Mouse (Mus musculus) left cerebral cortex, adult 9 months (tissue): ENCODE measurements at regions not wholly inside any gene's neighbourhood (a gene's known extent, or its start where the extent isn't known, plus 50 kb on each side); places are given as distances from the start of the nearest gene placed in this dataset.

Experiments
- DNase-seq, 2 experiments: peaks; one replicate each; pipeline ENCODE4 v3.0.0; 2022; ENCODE audit warnings: low spot score in 2 of 2

DNA sequence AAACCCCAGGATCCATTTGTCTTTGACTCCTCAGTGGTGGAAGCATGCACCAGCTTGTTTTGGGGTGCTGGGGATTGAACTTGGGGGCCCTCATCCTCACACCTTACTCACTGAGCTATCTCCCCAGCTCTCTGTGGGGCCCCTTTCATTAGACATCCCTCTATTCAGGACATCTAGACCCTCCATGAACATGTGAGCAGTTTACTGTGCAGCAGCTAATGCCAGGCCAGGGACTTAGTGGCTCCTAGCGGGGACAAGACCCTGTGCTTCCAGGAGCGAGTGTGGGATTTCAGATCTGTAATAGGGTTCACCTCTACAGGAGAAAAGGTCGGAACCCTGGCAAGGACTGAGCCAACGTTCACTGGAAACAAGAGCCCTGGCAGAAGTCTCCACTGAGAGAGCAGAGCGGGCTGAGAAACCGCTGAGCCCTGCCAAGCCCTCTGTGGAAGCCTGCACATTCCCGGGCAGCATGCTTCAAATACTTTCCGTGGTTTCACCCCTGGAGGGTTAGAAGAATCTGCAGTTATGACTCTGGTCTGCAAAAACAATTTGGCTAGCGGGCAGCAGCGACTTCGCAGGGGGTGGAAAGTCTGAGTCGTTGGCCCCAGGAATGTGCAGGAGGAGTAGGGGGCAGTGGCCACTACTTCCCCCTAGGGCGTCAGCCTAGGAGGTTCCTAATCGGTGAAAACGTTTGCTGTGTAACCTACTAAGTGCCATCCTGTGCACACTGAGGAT, 125.6 kb downstream of the Smad6 start:
- DNase-seq = no peak

- no peak for DNase-seq
Measured at GRCm38 (mm10) chr9:63892235-63892971, 129.5 kb downstream of the Smad6 start.

DNA sequence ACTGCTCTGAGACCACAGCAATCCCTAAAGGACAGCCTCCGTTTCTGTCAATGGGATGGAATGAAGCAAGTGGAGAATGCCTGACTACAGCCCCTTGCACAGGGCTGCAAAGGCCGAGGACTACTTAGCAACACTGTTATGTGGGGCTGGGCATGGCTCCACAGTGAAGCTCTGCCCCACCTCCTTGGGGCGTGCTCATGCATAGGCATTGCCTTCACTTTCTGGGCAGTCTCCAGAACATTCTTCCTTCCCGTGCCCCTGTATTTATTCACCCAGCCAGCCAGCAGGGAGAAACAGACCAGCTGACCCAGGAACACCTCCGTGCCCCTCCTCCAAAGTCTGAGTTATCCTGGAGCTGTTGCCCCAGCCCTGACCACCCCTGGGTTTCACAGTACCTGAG, 131.1 kb downstream of the Smad6 start:
- no peak for DNase-seq

DNA sequence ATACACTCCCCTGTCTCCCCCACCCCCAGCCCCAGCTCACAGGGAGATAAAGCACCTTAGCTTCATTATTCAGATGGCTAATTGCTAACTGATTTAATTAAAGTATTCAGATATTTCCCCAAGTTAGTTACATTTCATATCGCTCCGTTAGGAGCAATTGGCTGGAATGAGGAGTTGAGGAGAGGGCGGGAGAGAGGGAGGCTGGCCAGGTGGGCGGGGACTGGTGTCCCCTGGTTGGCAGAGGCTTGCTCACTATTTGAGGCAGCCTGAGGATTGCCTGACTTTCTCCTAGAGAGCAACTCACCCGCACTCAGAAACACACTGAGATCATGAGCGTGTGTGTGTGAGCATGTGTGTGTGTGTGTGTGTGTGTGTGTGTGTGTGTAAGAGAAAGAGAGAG, 131.8 kb upstream of the Smad3 start:
- no peak for DNase-seq

DNA sequence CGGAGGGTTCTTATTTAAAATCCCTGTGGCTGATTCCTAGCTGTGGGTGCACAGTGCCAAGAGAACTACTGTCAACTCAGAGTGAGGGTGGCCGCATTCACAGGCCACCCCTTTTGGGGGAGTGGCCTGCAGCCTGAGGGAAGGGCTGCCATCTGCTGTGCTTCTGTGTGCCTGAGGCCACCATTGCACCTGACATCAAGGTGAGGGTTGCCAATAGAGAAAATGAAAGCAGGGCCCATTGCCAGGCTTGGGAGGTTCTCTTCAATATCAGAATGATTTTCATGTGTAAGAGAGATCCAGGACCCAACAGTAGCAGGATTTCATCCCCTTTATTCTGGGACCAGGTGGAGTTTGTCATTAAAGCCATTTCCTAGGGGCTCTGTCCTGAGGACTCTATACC, 127.2 kb upstream of the Smad3 start:
- DNase-seq = no peak

GRCm38 (mm10) chr9:63883738-63884520, 126.1 kb upstream of the Smad3 start:
- no peak for DNase-seq

- no peak for DNase-seq
Measured at GRCm38 (mm10) chr9:63881692-63882091, 123.9 kb upstream of the Smad3 start.

GRCm38 (mm10) chr9:63881261-63881563, 123.4 kb upstream of the Smad3 start:
- DNase-seq = no peak

DNA sequence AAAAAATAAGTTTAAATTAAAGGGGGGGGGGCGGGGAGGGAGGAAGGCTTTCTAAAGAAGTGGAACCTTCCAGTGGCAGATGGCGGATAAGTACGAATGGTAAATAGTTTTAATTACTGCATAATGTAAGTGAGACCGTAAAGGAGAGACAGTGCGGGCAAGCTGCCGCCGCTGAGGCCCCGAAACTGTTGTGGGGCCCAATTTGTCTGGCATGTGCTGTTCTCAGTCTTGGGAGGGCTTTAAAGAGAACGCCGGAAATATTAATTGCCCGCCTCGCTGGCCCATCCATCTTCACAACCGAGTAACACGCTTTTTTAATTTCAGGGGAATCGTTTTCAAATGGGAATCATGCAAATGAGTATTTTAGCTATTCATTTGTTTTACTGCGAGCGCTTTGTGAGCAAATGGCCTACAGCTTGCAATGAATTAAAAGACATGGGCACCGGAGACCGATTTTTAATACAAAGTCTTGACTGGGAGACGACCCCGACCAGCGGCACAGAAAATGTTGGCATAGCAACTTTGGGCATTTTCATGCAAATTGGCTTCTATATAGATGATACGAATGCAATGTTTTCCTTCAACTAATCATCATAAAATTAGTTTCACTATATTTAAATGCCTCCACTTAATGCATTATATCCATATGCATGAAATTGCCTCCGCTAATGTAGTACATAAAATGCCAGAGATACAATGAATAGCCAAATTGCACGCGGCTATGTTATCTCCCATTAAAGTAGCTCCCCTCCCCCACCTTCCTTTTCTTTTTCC, 122.9 kb upstream of the Smad3 start:
- DNase-seq = no peak

GRCm38 (mm10) chr9:63879710-63880428, 122.1 kb upstream of the Smad3 start:
- DNase-seq = no peak

- no peak for DNase-seq
Measured at GRCm38 (mm10) chr9:63877864-63878263, 120.1 kb upstream of the Smad3 start.

DNA sequence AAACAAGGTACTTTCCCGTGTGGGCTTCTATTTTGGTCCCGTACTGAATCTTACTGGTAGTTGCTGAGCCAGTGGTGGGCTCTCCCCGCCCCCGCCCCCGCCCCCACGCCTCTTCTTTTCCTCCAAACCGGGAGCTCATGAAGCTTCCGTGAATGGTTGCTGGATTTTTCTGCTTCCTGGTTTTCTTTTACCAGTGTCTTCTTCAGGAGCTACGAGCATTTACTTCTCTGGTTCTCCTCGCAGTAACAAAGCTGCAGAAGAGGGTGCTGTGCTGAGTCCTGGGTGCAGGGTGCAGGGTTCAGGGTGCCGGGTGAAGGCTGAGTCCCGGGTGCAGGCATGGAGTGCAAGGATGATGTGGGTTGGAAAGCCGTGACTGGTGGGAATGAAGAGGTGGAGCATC, 119.1 kb upstream of the Smad3 start:
- DNase-seq = no peak

- no peak for DNase-seq
Measured at GRCm38 (mm10) chr9:63876023-63876422, 118.2 kb upstream of the Smad3 start.

GRCm38 (mm10) chr9:63875193-63875592, 117.4 kb upstream of the Smad3 start:
- DNase-seq = no peak

DNA sequence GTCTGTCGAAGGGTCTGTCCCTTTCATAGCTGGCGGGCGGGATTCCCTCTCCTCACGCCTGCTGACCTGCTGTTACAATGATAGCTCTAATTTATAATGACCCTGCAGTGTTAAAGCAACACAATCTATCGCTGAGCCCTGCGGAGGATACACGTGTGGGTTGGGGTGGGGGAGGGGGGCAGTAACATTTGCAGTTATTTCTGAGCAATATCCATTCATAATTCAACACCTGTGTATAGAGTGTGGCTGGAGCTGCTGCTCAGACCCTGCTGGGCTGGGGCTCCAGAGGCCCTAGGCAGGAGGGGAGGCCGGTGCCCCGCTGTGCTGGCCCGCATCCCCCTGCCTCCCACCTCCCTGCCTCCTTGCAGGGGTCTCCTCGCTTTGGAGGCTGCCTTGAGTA, 106.6 kb upstream of the Smad3 start:
- DNase-seq = no peak

- no peak for DNase-seq
Measured at GRCm38 (mm10) chr9:63863328-63863727, 105.5 kb upstream of the Smad3 start.

DNA sequence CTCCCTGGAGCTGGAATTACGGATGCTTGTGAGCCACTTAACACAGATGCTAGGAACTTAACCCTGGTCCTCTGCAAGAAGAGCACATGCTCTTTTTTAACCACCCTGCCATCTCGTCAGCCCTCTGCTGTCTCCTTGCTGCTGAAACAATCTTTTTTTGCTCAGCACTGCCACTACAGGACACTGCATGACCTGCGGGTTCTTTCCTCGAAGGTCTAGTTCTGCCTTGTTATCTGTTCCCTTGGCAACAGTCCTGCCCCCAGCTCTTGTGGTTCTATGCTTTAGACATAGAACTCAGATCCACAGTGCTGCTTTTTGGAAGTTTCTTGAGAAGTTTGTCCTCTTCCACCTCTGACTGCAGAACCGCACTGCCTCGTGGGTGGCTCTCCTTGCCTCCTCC, 104.6 kb upstream of the Smad3 start:
- no peak for DNase-seq

DNA sequence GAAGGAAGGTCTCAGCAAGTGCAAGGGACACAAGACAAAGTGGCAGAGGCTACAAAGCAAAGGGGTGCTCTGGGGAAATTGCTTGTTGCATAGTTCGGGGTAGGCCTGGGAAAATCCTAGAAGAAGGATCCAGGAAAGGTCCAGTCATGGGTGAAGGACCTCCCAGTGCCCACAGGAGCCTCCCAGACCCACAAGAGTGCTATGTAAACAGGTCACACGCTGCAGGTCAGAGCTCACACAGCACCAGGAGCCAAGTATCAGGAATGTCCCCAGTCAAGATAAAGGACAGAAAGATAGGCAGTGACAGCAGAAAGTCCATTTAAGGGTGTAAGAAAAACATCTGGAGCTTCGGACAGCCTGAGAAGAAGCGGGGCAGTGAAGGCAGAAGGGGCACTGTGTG, 103.6 kb upstream of the Smad3 start:
- DNase-seq = no peak

- DNase-seq = no peak
Measured at GRCm38 (mm10) chr9:63860196-63860595, 102.4 kb upstream of the Smad3 start.

DNA sequence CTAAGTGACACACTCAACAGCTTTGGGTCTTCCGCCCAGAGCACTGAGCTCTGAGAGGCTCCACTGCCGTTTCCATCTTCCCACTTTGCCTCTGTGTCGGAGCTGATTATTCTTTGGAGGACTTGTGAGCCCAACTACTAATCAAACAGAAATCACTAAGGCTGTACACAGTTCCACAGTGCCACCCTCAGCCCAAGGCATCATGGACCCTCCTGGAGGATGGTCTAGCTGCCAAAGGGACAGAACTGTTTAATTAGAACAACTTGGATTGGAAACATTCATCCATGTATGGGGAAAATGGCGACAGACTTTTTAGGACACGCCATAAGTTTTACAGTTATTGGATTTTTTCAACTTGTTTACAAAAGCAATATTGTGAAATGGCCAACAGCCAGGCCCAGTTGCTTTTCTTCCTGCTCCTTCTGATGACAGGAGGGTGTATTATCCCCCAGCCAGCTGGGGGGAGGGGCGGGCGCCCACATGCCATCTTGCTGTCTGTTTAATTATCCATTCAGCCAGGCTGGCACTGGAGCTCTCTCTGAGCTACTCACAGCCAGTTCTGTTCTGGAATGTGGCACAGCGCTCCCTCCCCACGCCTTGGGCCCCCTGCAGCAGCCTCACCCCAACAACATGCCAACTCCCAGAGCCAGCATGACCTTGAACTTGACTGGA, 98.4 kb upstream of the Smad3 start:
- peak; percentile 31 to 61 for DNase-seq

DNA sequence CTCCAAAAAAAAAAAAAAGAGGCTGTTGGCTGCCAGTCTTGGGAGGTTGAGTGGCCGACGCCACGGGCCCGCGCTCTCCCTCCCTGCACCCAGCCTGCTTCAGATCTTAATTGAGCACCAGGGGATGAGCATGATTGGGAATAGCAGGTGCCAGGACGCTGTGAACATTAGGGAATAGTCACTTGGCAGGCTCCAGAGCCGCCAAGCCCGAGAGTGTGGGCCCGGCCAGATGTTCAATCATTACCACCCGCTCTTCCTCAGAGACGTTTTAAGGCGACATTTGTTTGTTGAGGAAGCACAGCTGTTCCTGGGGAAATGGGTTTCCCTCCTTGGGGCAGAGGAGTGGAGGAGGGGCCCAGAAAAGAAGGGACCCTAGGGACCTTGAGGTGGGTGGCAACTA, 94.0 kb upstream of the Smad3 start:
- DNase-seq = peak in 1 of 2 experiments; percentile 12
